Mouse (Mus musculus): ENCODE measurements around the gene Trio. TPM values are rescaled to one million over a fixed set of nuclear protein-coding genes. Genes with fewer than 3 reads are reported as not detected.

Gene Trio
- polyA plus RNA-seq, 1 experiment from 2014 or later, result 37.5 TPM

DNA sequence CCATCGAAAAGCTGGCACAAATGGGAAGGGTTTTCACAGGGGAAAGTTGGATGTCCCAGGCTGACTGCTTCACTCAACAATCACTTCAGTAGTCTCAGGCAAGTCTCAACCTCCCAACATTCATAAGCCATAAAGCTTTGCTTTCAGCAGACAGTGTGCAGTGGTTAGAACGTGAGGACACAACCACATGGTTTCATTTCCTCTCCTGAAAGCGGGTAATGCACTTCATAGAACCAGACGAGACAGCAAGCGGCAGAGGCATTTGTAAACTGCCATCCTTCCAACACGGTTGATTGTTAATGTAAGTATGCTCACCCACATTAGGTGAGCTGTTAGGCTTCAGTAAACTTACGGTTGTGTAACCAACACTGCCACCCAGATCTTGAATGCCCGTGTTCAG, 51.0 kb downstream of the Trio start:
- H3K9me3 ChIP-seq (replicated peaks; ENCODE audit: control insufficient read depth, low read length, poor library complexity, severe bottlenecking), result no peaks in the 10 kb centered on the region
- no peaks in the 10 kb centered on the region for H3K27me3 ChIP-seq (ENCODE audit: control insufficient read depth, insufficient read depth, low read depth, low read length)
- H3K4me2 ChIP-seq (ENCODE audit: low read length), result no peak overlapping the region
- H3K4me3 ChIP-seq (ENCODE audit: low read depth, low read length), result no peak overlapping the region
- WGBS, result 85% methylated on average over 8 of the region's 8 CpGs
- no peak for ATAC-seq
- no peaks in the 10 kb centered on the region for H3K36me3 ChIP-seq (ENCODE audit: control insufficient read depth, insufficient read depth, low read length)
- no peak overlapping the region for H3K27ac ChIP-seq (ENCODE audit: low read length)
- H3K4me1 ChIP-seq (ENCODE audit: control insufficient read depth, insufficient read depth, low read length), result peaks cover 6% of the 10 kb centered on the region
- no peak overlapping the region for H3K9ac ChIP-seq (ENCODE audit: low read depth, low read length)

DNA sequence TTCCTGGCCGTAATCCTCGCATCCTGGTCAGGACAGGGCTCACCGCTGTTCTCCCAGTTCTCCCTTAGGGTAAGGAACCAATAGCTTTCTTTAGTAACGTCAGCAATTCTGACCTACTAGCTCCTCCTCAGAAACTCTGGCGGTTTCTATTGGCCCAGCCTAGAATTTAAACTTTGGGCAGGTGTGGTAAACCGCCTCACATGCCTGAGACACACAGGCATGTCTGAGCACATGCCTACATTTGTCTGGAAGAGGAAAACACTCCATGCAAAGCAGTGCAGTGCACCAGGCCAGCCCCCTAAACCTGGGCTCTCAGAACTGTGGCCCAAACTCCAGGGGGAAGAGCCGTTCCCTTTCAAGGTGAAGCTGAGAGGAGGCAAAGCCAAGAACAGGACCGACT, 57.5 kb downstream of the Trio start:
- Histone ChIP-seq H3K4me3 (ENCODE audit: low read depth, low read length) (no peak overlapping the region), H3K9ac (ENCODE audit: low read depth, low read length) (no peak overlapping the region), H3K9me3 (replicated peaks; ENCODE audit: control insufficient read depth, low read length, poor library complexity, severe bottlenecking) (no peaks in the 10 kb centered on the region), H3K4me2 (ENCODE audit: low read length) (no peak overlapping the region), H3K4me1 (ENCODE audit: control insufficient read depth, insufficient read depth, low read length) (peaks cover 26% of the 10 kb centered on the region), H3K27ac (ENCODE audit: low read length) (no peak overlapping the region), H3K27me3 (ENCODE audit: control insufficient read depth, insufficient read depth, low read depth, low read length) (no peaks in the 10 kb centered on the region), H3K36me3 (ENCODE audit: control insufficient read depth, insufficient read depth, low read length) (no peaks in the 10 kb centered on the region)
- ATAC-seq, result no peak
- 79% methylated on average over 8 of the region's 8 CpGs for WGBS

DNA sequence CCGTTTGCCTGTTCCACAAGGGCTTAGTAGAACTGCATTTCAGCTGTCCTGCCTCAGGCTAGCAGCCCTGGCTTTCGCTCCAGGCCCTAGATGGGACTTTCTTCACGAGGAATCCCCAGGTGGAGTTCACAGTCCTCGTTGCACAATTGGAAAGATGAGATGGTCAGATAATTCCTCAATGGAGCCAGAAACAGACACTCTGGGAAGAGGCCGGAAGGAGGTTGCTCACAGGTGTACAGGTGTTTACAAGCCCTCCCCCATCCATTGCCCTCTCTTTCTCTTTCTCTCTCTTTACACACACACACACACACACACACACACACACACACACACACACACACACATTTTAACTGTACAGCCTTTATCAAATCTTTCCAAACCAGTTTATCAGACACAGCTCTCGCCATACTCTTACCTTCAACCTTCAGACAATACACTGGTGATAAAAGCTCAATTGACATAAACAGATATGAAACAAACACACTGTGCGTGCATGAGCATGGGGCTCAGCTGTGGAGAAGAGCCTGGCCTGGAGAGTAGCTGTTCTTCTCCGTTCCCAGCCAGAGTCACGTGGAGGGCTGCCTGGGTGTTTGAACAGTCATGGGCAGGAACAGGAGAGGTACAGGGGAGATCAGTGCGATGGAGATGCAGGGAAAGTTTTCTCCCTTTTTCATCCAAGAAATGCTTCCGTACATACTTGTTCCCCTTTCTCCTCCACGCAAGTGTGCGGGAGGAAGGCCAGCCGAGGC, 58.3 kb downstream of the Trio start:
- H3K27me3 ChIP-seq (ENCODE audit: control insufficient read depth, insufficient read depth, low read depth, low read length), result no peaks in the 10 kb centered on the region
- WGBS, result 71% methylated on average over 14 of the region's 14 CpGs
- no peak overlapping the region for H3K27ac ChIP-seq (ENCODE audit: low read length)
- no peak overlapping the region for H3K4me3 ChIP-seq (ENCODE audit: low read depth, low read length)
- H3K9me3 ChIP-seq (replicated peaks; ENCODE audit: control insufficient read depth, low read length, poor library complexity, severe bottlenecking), result no peaks in the 10 kb centered on the region
- 0 out of 2 replicates have a peak overlapping the region, but pooled peaks have one; percentile 6 for H3K9ac ChIP-seq (ENCODE audit: low read depth, low read length)
- peaks cover 35% of the 10 kb centered on the region for H3K4me1 ChIP-seq (ENCODE audit: control insufficient read depth, insufficient read depth, low read length)
- ATAC-seq, result no peak
- H3K4me2 ChIP-seq (ENCODE audit: low read length), result no peak overlapping the region
- no peaks in the 10 kb centered on the region for H3K36me3 ChIP-seq (ENCODE audit: control insufficient read depth, insufficient read depth, low read length)

DNA sequence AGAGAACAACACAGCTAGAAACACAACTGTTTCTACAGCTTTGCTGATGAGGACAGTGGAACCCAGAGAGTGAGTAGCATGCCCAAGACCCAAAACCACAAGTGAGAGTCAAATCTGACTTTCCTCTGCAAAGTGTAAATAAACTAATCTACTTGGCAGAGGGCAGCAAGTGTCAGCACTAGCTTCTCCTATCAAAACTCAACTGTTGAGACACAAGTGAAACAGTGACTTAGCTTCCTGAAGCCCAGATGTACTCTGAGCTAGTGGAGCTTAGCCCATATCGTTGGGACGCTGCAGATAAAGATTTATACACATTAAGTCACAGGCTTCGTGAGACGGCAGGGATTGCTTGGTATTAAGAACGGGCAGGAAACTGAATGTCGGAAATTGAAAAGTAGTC, 60.8 kb downstream of the Trio start:
- ATAC-seq, result no peak
- no peak overlapping the region for H3K9ac ChIP-seq (ENCODE audit: low read depth, low read length)
- no peaks in the 10 kb centered on the region for H3K36me3 ChIP-seq (ENCODE audit: control insufficient read depth, insufficient read depth, low read length)
- H3K4me3 ChIP-seq (ENCODE audit: low read depth, low read length), result no peak overlapping the region
- 64% methylated on average over 6 of the region's 6 CpGs for WGBS
- no peak overlapping the region for H3K4me2 ChIP-seq (ENCODE audit: low read length)
- peaks cover 56% of the 10 kb centered on the region for H3K4me1 ChIP-seq (ENCODE audit: control insufficient read depth, insufficient read depth, low read length)
- H3K27ac ChIP-seq (ENCODE audit: low read length), result no peak overlapping the region
- H3K9me3 ChIP-seq (replicated peaks; ENCODE audit: control insufficient read depth, low read length, poor library complexity, severe bottlenecking), result no peaks in the 10 kb centered on the region
- H3K27me3 ChIP-seq (ENCODE audit: control insufficient read depth, insufficient read depth, low read depth, low read length), result no peaks in the 10 kb centered on the region

DNA sequence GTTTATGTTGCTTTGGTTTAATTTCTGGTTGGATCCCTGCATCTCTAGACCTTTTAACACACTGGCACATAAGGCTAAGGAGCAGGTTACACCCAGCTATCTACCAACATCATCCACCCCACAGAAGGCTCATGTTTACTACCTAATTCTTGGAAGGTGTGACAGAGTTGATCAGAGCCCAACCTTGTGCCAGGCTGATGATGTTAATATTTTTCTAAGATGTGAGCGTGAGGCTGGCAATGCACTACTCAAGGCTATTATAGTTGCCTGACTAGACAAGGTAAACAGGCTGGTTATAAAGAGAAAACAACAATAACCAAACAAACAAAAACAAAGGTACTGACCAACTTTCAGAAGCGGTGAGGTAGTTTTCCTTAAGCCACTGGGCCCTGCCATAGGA, 62.1 kb downstream of the Trio start:
- H3K27ac ChIP-seq (ENCODE audit: low read length), result no peak overlapping the region
- no peaks in the 10 kb centered on the region for H3K27me3 ChIP-seq (ENCODE audit: control insufficient read depth, insufficient read depth, low read depth, low read length)
- H3K36me3 ChIP-seq (ENCODE audit: control insufficient read depth, insufficient read depth, low read length), result no peaks in the 10 kb centered on the region
- H3K9ac ChIP-seq (ENCODE audit: low read depth, low read length), result no peak overlapping the region
- WGBS, result 91% methylated on average over 2 of the region's 2 CpGs
- H3K4me3 ChIP-seq (ENCODE audit: low read depth, low read length), result no peak overlapping the region
- no peak for ATAC-seq
- no peak overlapping the region for H3K4me2 ChIP-seq (ENCODE audit: low read length)
- peaks cover 61% of the 10 kb centered on the region for H3K4me1 ChIP-seq (ENCODE audit: control insufficient read depth, insufficient read depth, low read length)
- H3K9me3 ChIP-seq (replicated peaks; ENCODE audit: control insufficient read depth, low read length, poor library complexity, severe bottlenecking), result no peaks in the 10 kb centered on the region

DNA sequence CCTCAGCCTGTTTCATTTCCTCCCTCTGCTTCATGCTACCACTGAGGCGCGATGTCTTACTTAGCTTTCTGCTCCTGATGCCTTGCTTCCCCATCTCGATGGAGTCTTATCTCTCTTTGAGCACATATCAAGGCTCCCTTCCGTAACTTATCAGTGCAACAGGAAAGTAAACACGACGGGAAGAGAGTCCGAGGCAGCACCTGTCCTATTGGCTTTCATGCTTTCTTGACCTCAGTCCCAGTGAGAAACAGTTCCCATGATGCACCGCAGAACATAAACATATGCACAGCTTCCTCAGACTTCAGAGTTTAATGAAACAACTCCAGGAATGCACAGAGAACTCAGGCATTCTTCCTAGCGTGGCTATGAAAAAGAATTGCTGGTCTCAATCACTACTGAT, 65.0 kb downstream of the Trio start:
- H3K36me3 ChIP-seq (ENCODE audit: control insufficient read depth, insufficient read depth, low read length), result no peaks in the 10 kb centered on the region
- no peak overlapping the region for H3K4me3 ChIP-seq (ENCODE audit: low read depth, low read length)
- H3K4me2 ChIP-seq (ENCODE audit: low read length), result no peak overlapping the region
- H3K27ac ChIP-seq (ENCODE audit: low read length), result no peak overlapping the region
- no peak for ATAC-seq
- no peak overlapping the region for H3K9ac ChIP-seq (ENCODE audit: low read depth, low read length)
- H3K9me3 ChIP-seq (replicated peaks; ENCODE audit: control insufficient read depth, low read length, poor library complexity, severe bottlenecking), result no peaks in the 10 kb centered on the region
- H3K27me3 ChIP-seq (ENCODE audit: control insufficient read depth, insufficient read depth, low read depth, low read length), result no peaks in the 10 kb centered on the region
- peaks cover 58% of the 10 kb centered on the region for H3K4me1 ChIP-seq (ENCODE audit: control insufficient read depth, insufficient read depth, low read length)
- WGBS, result 76% methylated on average over 9 of the region's 9 CpGs

DNA sequence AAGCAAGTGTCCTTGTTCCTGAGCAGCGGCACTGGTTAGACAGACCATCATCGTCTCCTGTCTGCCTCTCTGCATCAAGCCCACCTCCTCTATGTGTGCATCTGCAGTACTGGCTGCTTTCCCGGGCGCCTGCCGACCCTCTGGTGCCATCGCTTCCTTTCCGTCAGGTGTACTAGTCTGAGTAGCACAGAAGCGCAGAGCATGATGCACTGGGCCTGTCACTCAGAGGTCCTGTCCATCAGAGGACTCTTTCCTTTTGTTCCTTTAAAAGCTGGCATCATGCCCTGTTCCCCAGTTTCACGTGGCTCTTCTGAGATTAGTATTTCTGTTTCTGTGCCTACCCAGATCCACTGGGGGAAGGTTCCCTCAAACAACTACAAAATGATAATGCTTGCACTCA, 67.8 kb downstream of the Trio start:
- no peak for ATAC-seq
- WGBS, result 73% methylated on average over 9 of the region's 9 CpGs

DNA sequence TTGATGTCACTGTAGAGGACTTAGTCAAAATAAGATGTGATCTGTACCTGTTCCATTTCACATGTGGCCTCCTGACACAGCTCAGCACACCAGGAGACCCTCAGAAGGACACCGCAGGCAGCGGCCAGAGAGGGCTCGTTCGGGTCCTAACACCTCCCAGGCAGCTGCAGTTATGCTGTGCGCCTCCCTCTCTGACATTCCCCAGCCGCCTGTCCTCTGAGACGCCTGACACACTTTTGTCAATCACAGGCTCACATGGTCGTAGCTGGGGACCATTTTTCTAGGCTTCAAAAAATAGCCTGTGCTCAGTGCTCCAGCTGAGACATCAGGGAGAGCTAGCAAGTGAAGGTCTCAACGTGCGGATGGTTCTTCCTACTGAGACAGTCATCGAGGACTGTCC, 70.0 kb downstream of the Trio start:
- Histone ChIP-seq H3K27ac (ENCODE audit: low read length) (peak overlapping the region; percentile 17; the same call in 1 of the 2 replicates), H3K9ac (ENCODE audit: low read depth, low read length) (no peak overlapping the region), H3K4me3 (ENCODE audit: low read depth, low read length) (no peak overlapping the region), H3K27me3 (ENCODE audit: control insufficient read depth, insufficient read depth, low read depth, low read length) (no peaks in the 10 kb centered on the region), H3K4me2 (ENCODE audit: low read length) (no peak overlapping the region), H3K4me1 (ENCODE audit: control insufficient read depth, insufficient read depth, low read length) (peaks cover 46% of the 10 kb centered on the region), H3K36me3 (ENCODE audit: control insufficient read depth, insufficient read depth, low read length) (no peaks in the 10 kb centered on the region), H3K9me3 (replicated peaks; ENCODE audit: control insufficient read depth, low read length, poor library complexity, severe bottlenecking) (no peaks in the 10 kb centered on the region)
- ATAC-seq, result no peak
- 35% methylated on average over 11 of the region's 11 CpGs for whole genome bisulfite sequencing

More for the DNA sequence above, 67.8 kb downstream of the Trio start:
- H3K4me2 ChIP-seq (ENCODE audit: low read length), result no peak overlapping the region
- H3K4me3 ChIP-seq (ENCODE audit: low read depth, low read length), result no peak overlapping the region
- H3K4me1 ChIP-seq (ENCODE audit: control insufficient read depth, insufficient read depth, low read length), result peaks cover 63% of the 10 kb centered on the region
- no peaks in the 10 kb centered on the region for H3K27me3 ChIP-seq (ENCODE audit: control insufficient read depth, insufficient read depth, low read depth, low read length)
- no peaks in the 10 kb centered on the region for H3K36me3 ChIP-seq (ENCODE audit: control insufficient read depth, insufficient read depth, low read length)
- H3K9ac ChIP-seq (ENCODE audit: low read depth, low read length), result no peak overlapping the region
- 0 out of 2 replicates have a peak overlapping the region, but pooled peaks have one; percentile 0 for H3K27ac ChIP-seq (ENCODE audit: low read length)
- no peaks in the 10 kb centered on the region for H3K9me3 ChIP-seq (replicated peaks; ENCODE audit: control insufficient read depth, low read length, poor library complexity, severe bottlenecking)

DNA sequence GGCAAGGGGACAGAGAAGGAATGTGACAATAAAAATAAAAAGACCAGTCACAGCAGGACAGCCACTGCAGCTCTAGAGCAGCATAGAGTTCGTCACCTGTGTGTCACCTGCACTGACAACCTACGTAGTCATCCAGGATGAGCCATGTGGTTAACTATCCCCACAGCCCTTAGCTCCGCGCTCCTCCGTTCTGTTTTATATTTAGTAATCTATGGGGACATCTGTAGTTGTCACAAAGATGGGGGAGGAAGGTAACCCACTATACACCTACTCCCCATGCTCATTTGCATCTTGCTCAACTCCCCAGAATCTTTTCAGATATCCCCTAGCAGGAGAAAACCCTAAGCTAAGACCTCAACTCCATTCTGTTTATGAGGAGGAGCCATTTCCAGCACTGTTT, 71.3 kb downstream of the Trio start:
- ATAC-seq, result no peak
- Histone ChIP-seq H3K27ac (ENCODE audit: low read length) (no peak overlapping the region), H3K36me3 (ENCODE audit: control insufficient read depth, insufficient read depth, low read length) (no peaks in the 10 kb centered on the region), H3K4me3 (ENCODE audit: low read depth, low read length) (no peak overlapping the region), H3K4me1 (ENCODE audit: control insufficient read depth, insufficient read depth, low read length) (peaks cover 44% of the 10 kb centered on the region), H3K9ac (ENCODE audit: low read depth, low read length) (no peak overlapping the region), H3K9me3 (replicated peaks; ENCODE audit: control insufficient read depth, low read length, poor library complexity, severe bottlenecking) (no peaks in the 10 kb centered on the region), H3K4me2 (ENCODE audit: low read length) (no peak overlapping the region), H3K27me3 (ENCODE audit: control insufficient read depth, insufficient read depth, low read depth, low read length) (no peaks in the 10 kb centered on the region)
- WGBS, result 77% methylated on average over 5 of the region's 5 CpGs
